Mouse (Mus musculus) midbrain, embryonic 15.5 days (tissue): ENCODE measurements around the gene Jak3. TPM values are rescaled to one million over a fixed set of nuclear protein-coding genes. Genes with fewer than 3 reads are reported as not detected.

Experiments used
- ATAC-seq: fragments of 200-750 bp; cut with Nextera tagmentation; replicated peaks from 2 replicates; pipeline ENCODE4 v1.8.0; 2017; ENCODE audit warnings: moderate TSS enrichment
- H3K27ac ChIP-seq: fragments of 300-500 bp; sonication (generic); 2 replicates; pipeline ENCODE4 v1.5.1; 2015; ENCODE audit warnings: mild to moderate bottlenecking, inconsistent platforms
- H3K27me3 ChIP-seq: fragments of 300-500 bp; sonication (generic); replicated peaks from 2 replicates; pipeline ENCODE4 v1.6.1; 2015; ENCODE audit warnings: inconsistent platforms
- H3K36me3 ChIP-seq: fragments of 300-500 bp; sonication (generic); replicated peaks from 2 replicates; pipeline ENCODE4 v1.6.1; 2015; ENCODE audit warnings: inconsistent platforms
- H3K4me1 ChIP-seq: fragments of 300-500 bp; sonication (generic); 2 replicates; pipeline ENCODE4 v1.6.1; 2015; ENCODE audit warnings: inconsistent platforms
- H3K4me2 ChIP-seq: fragments of 300-500 bp; sonication (generic); 2 replicates; pipeline ENCODE4 v1.6.1; 2015; ENCODE audit warnings: inconsistent platforms, mild to moderate bottlenecking, moderate library complexity
- H3K4me3 ChIP-seq: fragments of 300-500 bp; sonication (generic); 2 replicates; pipeline ENCODE4 v1.5.1; 2015; ENCODE audit warnings: mild to moderate bottlenecking, inconsistent platforms
- H3K9ac ChIP-seq: fragments of 300-500 bp; sonication (generic); 2 replicates; pipeline ENCODE4 v1.6.1; 2015; ENCODE audit warnings: mild to moderate bottlenecking, inconsistent platforms
- H3K9me3 ChIP-seq: fragments of 300-500 bp; sonication (generic); 2 replicates; pipeline ENCODE4 v1.6.1; 2016; ENCODE audit warnings: inconsistent platforms
- WGBS: fragments of 180-500 bp; shearing (Covaris S2); methylation state at CpG from one replicate; pipeline ENCODE4 v1.1.7; 2015; ENCODE audit warnings: mixed read lengths; 5-methylcytosine and 5-hydroxymethylcytosine counted together
- polyA plus RNA-seq: library from polyadenylated mRNA; unstranded; fragments of >200 nt; fragmentation: Nextera tagmentation; extraction: Ambion mirVana; gene quantifications from 2 replicates; pipeline ENCODE4 v1.2.1, GENCODE M21; 2015

Jak3 gene
- polyA plus RNA-seq, 1 experiment from 2014 or later: 5.8 TPM

DNA sequence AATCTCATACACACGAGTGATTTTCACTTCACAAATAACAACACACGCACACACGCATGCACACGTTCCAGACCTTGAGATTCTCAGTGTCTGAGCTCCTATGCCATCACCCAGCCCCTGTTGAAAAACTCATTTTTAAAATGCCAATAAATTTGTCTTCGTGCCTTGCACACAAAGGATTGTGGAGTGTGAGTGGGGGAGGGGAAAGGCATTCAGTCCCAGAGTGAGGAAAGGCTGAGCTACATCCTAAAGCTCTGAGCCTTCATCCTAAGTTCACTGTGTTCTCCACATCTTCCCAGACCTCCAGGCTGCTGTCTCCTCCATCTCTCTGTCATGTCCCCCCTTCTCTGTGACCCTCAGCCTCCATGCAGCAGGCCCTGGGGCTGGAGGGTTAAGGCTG, 8.8 kb upstream of the Jak3 start:
- peaks cover 51% of the 10 kb centered on the region for H3K4me1 ChIP-seq
- H3K27ac ChIP-seq: peak overlapping the region; percentile 73
- no peak overlapping the region for H3K4me3 ChIP-seq
- H3K27me3 ChIP-seq: no peaks in the 10 kb centered on the region
- peaks cover 12% of the 10 kb centered on the region for H3K36me3 ChIP-seq
- 0 out of 2 replicates have a peak overlapping the region, but pooled peaks have one; percentile 27 for H3K9ac ChIP-seq
- WGBS: 45% methylated on average over 5 of the region's 5 CpGs
- peak overlapping the region; percentile 28 for H3K4me2 ChIP-seq
- no peak for ATAC-seq
- no peaks in the 10 kb centered on the region for H3K9me3 ChIP-seq

DNA sequence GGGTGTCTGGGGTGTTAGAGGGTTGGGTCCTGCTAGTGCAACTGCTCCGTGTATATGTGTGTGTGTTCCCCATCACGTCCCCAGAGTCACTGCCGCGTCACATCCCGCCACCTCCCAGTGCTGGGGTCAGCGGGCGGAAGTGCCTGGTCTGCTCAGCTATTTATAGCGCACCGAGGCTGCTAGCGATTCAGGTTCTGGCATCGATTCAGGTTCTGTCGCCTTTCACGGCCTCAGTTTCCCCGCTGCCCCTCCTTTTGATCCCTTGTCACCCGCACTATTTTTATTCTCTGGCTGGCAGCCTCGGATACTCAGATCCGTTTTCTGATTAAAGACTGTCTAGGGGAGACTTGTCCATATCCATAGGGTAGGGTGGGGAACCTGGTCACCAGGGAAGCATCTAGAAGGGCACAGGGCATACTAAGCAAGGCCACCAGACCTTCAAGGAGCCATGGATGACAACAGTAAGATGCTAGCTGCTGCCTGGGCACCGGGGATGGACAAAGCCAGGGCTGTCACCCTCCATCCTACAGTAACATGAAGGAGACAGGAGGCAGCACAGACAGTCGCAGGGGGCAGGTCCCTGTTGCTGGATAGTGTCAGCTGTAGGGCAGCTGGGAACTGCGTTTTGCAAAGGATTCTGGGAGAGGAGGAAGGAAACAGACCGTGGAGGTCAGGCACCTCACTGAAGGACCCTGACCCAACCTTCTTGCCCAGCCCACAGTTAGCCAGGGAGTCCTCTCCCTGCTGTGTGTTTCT, 7.7 kb upstream of the Jak3 start:
- Histone ChIP-seq H3K4me1 (peaks cover 51% of the 10 kb centered on the region), H3K9ac (peak overlapping the region; percentile 9; the same call in 1 of the 2 replicates), H3K27ac (no peak overlapping the region), H3K9me3 (no peaks in the 10 kb centered on the region), H3K36me3 (peaks cover 6% of the 10 kb centered on the region), H3K27me3 (no peaks in the 10 kb centered on the region), H3K4me2 (peak overlapping the region; percentile 39), H3K4me3 (0 out of 2 replicates have a peak overlapping the region, but pooled peaks have one; percentile 6)
- ATAC-seq: no peak
- WGBS: 8% methylated on average over 21 of the region's 21 CpGs

DNA sequence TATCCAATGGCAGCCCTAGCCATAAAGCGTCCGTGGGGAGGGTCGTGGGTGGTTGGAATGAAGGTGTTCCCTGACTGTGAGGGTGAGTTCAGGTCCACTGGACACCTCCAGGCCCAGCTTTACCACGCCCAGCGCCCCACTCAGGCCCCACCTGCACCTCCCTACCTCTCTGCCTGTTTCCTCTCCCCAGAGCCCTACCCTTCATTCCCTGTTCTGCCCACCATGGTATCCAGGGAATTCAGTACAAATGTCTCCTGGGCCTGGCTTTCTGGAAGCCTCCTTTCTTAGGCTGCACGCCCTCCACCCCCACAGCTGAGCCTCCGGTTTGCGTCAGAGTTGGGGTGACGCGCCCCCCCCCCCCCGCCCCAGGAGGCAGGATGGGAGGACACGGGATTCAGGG, 5.9 kb upstream of the Jak3 start:
- ATAC-seq: peak; percentile 16
- Histone ChIP-seq H3K4me1 (peaks cover 52% of the 10 kb centered on the region), H3K9me3 (no peaks in the 10 kb centered on the region), H3K4me2 (peak overlapping the region; percentile 87), H3K9ac (peak overlapping the region; percentile 85), H3K4me3 (peak overlapping the region; percentile 96), H3K36me3 (no peaks in the 10 kb centered on the region), H3K27ac (peak overlapping the region; percentile 96), H3K27me3 (no peaks in the 10 kb centered on the region)
- WGBS: 9% methylated on average over 12 of the region's 12 CpGs

DNA sequence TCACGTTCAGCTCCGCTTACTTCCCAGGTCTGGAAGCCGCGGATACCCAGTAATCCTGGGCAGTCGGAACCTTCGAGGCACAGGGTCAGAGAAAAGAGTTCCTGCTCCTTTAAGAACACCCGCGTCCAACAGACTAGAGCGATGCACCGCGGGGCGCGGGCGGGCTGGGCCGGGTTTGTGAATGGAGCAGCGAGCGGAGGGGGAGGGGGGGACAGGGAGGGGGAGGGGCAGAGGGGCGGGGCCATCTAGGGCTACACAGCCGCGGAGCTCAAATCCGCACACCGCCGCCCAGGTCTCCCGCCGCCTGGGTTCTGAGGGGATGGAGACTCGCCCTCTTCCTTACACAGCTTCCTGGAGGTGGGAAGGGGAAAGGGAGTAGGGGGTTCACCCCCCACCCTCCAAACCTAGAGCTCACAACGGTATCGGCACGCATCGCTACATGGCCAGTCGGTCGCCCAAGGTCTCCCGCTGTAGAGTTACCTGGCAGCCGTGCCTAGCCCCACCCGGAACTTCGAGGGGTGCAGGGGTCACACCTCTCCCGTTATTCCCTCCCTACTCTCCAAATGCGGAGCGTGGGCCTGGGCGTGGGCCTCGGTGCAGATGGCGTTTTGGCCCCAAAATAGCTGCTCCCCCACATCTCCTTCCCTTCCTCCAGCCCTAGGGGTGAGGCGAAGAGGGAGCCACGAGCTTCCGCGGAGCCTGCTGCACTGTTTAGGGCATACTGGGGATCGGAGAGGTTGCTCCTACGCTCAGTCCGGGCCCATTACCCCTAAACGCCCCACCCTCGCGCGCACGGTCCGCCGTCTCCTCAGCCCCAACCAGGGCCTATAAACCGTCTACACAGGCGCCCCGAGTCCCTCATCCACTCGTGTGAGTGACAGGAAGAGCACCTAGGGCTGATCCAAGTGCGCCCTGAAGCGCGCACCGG, 5.2 kb upstream of the Jak3 start:
- Histone ChIP-seq H3K4me2 (peak overlapping the region; percentile 87), H3K9ac (peak overlapping the region; percentile 85), H3K9me3 (no peaks in the 10 kb centered on the region), H3K27ac (peak overlapping the region; percentile 96), H3K4me3 (peak overlapping the region; percentile 96), H3K4me1 (peaks cover 59% of the 10 kb centered on the region), H3K27me3 (no peaks in the 10 kb centered on the region), H3K36me3 (no peaks in the 10 kb centered on the region)
- WGBS: under 1% methylated on average over 62 of the region's 64 CpGs
- ATAC-seq: peak; percentile 72

DNA sequence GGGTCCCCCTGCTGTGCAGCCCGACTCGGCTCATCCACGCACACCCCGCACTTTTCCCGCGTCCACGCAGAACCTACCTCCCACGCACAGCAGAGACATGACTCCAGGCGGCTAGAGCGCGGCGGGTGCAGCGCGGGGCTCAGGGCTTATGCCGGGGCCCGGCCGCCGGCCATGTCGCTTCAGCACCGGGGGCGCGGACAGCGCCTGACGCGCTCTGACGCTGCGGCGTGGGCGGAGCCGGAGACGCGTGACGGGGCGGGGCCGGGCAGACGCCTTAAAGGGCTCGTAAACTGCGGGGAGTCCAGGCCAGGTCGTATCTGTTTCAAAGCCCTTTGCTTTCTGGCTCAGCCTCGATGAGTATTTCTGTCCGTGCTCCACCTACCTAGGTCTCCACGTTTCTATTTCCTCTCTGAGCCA, 4.5 kb upstream of the Jak3 start, which contains the start of gene Unc13a:
TSS of gene Unc13a (minus strand) at position 209 of the 417 bp plus-strand sequence.
- ATAC-seq: peak; percentile 69
- Histone ChIP-seq H3K36me3 (no peaks in the 10 kb centered on the region), H3K4me1 (peaks cover 57% of the 10 kb centered on the region), H3K27me3 (no peaks in the 10 kb centered on the region), H3K9me3 (no peaks in the 10 kb centered on the region), H3K4me2 (peak within 1 kb of the TSS; percentile 87), H3K27ac (peak within 1 kb of the TSS; percentile 96), H3K4me3 (peak within 1 kb of the TSS; percentile 96), H3K9ac (peak within 1 kb of the TSS; percentile 85)
- WGBS: under 1% methylated on average over 42 of the region's 42 CpGs

DNA sequence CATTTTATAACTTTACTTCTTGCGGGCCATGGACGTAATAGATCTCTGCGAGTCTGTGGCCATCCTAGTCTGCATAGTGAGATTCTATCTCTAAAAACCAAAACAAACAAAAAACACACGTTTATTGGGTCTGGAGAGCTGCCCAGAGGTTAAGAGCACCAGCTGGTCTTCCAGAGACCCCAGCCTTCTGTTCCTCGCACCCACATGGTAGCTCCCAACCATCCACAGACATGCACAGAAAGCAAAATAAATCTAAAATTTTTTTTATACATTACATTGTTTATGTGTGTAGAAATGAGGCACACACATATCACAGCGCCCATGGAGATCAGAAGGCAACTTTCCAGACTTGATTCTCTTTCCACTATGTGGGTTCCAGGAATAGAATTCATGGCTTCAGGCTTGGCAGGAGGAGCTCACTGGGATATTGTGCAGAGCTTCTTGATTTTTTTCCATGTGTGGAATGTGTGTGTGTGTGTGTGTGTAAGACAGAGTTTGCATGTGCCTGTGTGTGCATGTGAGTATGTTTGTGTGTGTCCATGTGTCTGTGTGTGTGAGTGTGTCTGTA, 3.8 kb upstream of the Jak3 start:
- Histone ChIP-seq H3K9me3 (no peaks in the 10 kb centered on the region), H3K4me2 (peak overlapping the region; percentile 87), H3K4me1 (peaks cover 54% of the 10 kb centered on the region), H3K27me3 (no peaks in the 10 kb centered on the region), H3K36me3 (no peaks in the 10 kb centered on the region), H3K27ac (peak overlapping the region; percentile 96), H3K9ac (peak overlapping the region; percentile 85), H3K4me3 (peak overlapping the region; percentile 96)
- ATAC-seq: no peak
- 61% methylated on average over 6 of the region's 6 CpGs for WGBS

DNA sequence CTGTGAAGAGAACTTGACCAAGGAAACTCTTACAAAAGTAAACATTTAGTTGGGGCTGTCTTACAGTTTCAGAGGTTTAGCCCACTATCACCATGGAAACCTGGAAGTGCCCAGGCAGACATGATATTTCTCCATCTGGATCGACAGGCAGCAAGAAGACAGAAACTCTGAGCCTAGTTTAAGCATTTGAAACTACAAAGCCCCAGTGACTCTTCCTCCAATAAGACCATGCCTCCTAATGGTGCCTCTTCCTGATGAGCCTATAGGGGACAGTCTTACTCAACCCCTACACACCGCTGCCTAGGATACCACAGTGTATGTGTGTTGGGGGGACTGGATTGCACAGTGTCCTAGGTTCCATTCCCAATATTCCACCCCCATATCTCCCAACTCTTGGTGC, 2.0 kb upstream of the Jak3 start:
- H3K4me3 ChIP-seq: no peak overlapping the region
- H3K27me3 ChIP-seq: peaks cover 18% of the 10 kb centered on the region
- H3K9ac ChIP-seq: no peak overlapping the region
- H3K4me2 ChIP-seq: no peak overlapping the region
- H3K4me1 ChIP-seq: peaks cover 37% of the 10 kb centered on the region
- no peaks in the 10 kb centered on the region for H3K36me3 ChIP-seq
- no peak for ATAC-seq
- no peaks in the 10 kb centered on the region for H3K9me3 ChIP-seq
- 68% methylated on average over 2 of the region's 2 CpGs for WGBS
- no peak overlapping the region for H3K27ac ChIP-seq

DNA sequence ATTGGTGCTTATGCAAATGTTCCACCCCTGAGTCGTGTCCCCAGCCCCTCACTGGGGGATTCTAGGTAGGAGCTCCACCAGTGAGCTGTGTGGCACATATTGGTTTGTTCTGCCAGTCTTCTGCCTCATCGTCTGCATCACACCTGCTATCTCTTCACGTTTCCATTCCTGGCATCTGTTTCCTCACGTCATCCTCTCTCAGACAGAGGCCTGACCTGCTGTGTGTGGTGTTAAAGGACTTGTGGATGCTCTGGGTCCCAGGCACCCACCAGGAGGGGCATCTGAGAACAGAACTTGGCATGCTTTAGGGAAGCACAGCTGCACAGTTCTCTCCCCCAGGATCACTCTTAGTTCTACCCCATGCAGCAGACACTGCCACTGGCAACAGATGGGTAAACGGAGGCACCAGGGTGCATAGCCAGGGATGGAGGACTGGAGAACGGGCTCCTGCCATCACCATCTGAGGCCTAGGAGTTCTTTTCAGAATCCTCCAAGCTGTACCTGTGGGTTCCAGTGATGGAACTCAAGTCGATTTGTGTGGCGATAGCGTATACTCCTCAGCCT, 558 bp upstream of the Jak3 start:
- no peak for ATAC-seq
- Histone ChIP-seq H3K9ac (peak overlapping the region; percentile 73; the same call in 1 of the 2 replicates), H3K36me3 (no peaks in the 10 kb centered on the region), H3K4me2 (peak overlapping the region; percentile 73), H3K4me1 (peaks cover 34% of the 10 kb centered on the region), H3K9me3 (no peaks in the 10 kb centered on the region), H3K27me3 (peaks cover 33% of the 10 kb centered on the region), H3K4me3 (peak overlapping the region; percentile 60), H3K27ac (peak overlapping the region; percentile 68; the same call in 1 of the 2 replicates)
- WGBS: 30% methylated on average over 9 of the region's 9 CpGs

DNA sequence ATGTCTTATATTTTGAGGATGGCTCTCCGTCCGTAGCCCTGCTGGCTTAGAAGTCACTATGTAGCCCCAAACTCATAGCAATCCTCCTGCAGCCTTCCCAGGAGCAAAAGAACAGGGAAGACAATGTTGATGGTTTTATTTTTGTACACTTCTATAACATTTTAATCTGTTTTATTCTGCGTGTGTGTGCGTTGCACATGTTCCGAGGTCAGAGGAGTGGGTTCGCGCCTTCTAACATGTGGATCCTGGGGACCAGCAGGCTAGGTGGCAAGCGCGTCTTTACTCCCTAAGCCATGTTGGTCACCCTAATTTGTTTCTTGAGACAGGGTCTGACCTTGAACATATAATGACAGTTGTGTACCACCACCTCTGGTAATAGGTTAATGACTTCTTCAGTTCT, 707 bp downstream of the Jak3 start:
- Histone ChIP-seq H3K4me3 (peak overlapping the region; percentile 60; the same call in 1 of the 2 replicates), H3K9me3 (no peaks in the 10 kb centered on the region), H3K27ac (no peak overlapping the region), H3K4me2 (peak overlapping the region; percentile 73), H3K4me1 (peaks cover 33% of the 10 kb centered on the region), H3K9ac (no peak overlapping the region), H3K36me3 (no peaks in the 10 kb centered on the region), H3K27me3 (peaks cover 45% of the 10 kb centered on the region)
- ATAC-seq: no peak
- 49% methylated on average over 9 of the region's 9 CpGs for WGBS

DNA sequence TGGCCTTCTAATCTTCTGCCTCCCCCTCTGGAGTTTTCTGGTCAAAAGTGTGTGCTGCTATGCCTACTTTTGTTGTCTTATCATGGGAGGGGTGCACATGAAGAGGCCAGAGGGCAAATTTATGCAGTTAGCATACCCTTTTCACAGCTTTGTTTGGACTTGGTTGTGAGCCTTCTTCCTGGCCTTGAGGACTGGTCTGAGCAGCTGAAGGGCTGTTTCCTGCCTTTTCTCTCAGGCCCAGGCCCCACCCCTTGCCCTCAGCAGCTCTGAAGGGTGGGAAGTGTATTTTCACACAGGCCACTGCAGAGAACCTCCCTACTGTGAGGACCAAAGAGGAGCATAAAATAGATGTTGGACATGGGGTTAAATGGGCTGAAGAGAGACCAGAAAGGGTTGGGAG, 1.5 kb downstream of the Jak3 start:
- H3K36me3 ChIP-seq: no peaks in the 10 kb centered on the region
- H3K9me3 ChIP-seq: no peaks in the 10 kb centered on the region
- no peak overlapping the region for H3K27ac ChIP-seq
- H3K4me2 ChIP-seq: no peak overlapping the region
- no peak overlapping the region for H3K4me3 ChIP-seq
- peaks cover 53% of the 10 kb centered on the region for H3K27me3 ChIP-seq
- no peak for ATAC-seq
- H3K9ac ChIP-seq: no peak overlapping the region
- peaks cover 28% of the 10 kb centered on the region for H3K4me1 ChIP-seq

DNA sequence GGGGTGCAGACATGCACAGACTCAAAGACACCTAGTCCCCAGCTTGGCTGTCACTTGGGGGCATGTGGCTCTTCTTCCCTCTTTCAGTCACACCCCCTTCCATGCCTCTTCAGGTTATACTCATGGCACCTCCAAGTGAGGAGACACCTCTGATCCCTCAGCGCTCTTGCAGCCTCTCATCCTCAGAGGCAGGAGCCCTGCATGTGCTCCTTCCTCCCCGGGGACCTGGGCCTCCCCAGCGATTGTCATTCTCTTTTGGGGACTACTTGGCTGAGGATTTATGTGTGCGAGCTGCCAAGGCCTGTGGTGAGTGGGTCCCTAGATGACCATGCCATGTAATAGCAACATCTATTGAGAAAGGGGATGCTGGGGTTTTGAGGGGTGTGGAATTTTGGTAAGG, 2.1 kb downstream of the Jak3 start:
- H3K9ac ChIP-seq: no peak overlapping the region
- no peak overlapping the region for H3K4me3 ChIP-seq
- no peak overlapping the region for H3K4me2 ChIP-seq
- peaks cover 28% of the 10 kb centered on the region for H3K4me1 ChIP-seq
- peaks cover 60% of the 10 kb centered on the region for H3K27me3 ChIP-seq
- ATAC-seq: no peak
- no peaks in the 10 kb centered on the region for H3K9me3 ChIP-seq
- H3K27ac ChIP-seq: no peak overlapping the region
- 56% methylated on average over 4 of the region's 4 CpGs for WGBS
- H3K36me3 ChIP-seq: no peaks in the 10 kb centered on the region

DNA sequence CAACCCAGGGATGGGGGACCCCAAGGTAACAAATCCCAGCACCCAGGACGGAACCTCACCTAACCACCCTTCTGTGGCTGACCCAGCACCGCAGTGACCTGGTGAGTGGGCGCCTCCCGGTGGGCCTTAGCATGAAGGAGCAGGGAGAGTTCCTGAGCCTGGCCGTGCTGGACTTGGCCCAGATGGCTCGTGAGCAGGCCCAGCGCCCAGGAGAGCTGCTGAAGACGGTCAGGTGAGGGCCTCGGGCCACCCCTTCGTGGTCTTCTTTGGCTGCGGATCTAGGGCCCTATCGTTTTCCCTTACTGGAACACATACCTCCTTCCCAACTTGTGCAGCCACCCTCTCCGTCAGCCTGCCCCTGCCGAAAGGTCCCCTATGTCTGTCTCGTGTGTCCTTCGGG, 3.0 kb downstream of the Jak3 start:
- Histone ChIP-seq H3K4me1 (peaks cover 28% of the 10 kb centered on the region), H3K9me3 (no peaks in the 10 kb centered on the region), H3K4me2 (peak overlapping the region; percentile 49), H3K27me3 (peaks cover 69% of the 10 kb centered on the region), H3K9ac (no peak overlapping the region), H3K27ac (no peak overlapping the region), H3K36me3 (no peaks in the 10 kb centered on the region), H3K4me3 (peak overlapping the region; percentile 29)
- WGBS: 15% methylated on average over 16 of the region's 16 CpGs
- ATAC-seq: no peak
